Mouse (Mus musculus) frontal cortex, postnatal 36 days (tissue): ENCODE results near the gene Ppp1r13b.

Experiments
- DNase-seq, 2 experiments: peaks; one replicate each; pipeline ENCODE4 v3.0.0; 2022; ENCODE audit warnings: low spot score in 2 of 2

The Ppp1r13b gene

DNA sequence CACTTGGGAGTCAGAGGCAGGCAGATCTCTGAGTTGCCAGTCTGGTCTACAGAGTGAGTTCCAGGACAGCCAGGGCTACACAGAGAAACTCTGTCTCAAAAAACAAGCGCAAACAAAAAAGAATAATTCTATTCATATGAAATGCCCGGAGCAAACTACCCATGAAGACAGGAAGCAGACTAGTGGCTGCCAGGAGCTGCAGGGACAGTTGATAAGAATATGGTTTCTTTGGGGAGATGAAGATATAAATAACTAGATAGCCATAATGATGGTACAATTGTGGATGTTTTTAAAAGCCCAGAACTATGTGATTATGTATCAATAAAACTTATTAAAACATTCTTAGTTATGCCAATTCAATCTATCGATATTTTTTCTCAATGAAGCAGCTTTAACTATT is 25.9 kb downstream of the Ppp1r13b start:
- no peak for DNase-seq

DNA sequence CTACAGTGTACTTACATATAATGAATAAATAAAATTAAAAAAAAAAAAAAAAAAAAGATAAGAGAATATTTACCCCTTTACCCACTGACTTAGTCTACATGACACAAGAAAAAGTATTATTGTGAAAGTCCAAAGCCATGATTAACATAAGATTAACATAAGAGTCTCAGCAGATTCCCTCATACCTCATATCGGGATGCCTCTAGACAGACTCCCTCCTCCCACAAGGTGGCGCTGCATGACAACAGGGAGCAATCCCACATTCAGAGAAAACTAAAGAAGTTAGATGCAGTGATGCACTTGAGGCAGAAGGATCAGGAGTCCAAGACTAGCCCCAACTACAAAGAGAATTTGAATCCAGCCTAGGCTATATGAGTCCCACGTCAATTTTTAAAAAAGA is 29.7 kb downstream of the Ppp1r13b start:
- peak; percentile 72 to 74 for DNase-seq

DNA sequence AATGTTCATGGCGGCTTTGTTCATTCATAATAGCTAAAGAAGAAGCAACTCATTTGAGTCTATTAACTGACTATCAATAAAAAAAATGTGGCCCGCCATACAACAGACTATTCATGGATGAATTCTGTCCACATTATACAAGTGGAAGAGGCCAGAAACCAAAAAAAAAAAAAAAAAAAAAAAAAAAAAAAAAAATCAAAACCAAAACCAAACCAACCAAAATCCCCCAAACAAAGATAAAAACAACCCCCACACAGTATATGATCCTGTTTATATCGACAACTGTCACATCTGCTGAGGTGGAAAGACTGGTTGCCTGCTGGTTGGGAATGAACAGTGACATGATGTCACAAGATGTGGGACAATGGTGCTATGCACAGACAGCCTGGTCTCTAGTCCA is 32.4 kb downstream of the Ppp1r13b start:
- no peak for DNase-seq

DNA sequence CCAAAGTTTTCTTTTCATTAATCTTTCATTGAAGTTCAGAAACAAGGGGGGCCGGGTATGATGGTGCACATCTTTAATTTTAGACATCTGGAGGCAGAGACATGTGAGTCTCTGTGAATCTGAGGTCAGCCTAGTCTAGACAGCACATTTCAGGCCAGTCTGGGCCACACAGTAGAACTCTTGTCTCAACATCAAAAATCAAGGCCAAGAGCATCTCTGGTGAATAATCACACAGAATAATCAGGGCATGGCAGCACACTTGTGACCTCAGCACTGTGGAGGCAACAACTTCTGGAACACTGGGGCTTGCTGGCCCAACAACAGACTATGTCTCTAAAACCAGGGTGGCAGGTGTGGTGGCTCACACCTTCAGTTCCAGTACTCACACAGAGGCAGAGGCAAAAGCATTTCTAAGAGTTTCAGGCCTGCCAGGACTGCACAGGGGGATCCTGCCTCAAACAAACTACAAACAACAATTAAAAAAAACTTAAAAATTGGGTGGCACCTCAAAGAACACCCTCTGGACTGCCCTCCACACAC is 33.2 kb downstream of the Ppp1r13b start:
- DNase-seq: no peak

DNA sequence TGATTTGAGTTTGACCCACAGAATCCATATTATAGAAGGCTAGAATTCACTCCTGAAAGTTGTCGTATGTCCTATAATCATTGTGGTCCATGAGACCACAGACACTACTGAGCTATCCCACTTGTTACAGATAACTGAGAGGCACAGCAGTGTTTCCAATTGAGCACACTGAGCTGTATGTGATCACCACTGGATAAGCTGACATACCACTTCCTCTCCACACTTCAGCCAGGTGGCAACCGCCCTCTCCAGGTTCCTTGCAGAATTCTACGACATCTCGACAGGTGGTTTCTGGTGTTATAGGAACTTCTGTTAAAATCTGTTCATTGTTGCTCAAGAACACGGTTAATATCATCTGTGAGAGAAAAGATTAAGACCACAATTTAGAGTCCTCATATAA is 35.8 kb downstream of the Ppp1r13b start:
- DNase-seq: no peak

DNA sequence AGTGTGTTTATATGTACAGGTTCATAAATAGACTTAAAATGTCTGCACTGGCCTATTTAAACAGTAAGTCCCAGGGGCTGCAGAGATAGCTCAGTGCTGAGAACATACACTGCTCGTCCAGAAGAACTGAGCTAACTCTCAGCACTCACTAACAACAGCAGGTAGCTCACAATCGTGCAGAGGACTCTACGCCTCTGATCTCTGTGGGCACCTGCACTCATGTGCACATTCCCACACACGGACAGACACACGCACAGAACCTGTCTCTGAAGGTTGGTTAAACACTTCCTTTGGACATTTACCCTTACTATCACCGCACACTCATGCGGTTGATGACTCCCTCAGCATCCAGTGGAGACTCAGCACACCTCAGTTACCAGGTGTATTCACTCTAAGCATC is 37.1 kb downstream of the Ppp1r13b start:
- DNase-seq: no peak

DNA sequence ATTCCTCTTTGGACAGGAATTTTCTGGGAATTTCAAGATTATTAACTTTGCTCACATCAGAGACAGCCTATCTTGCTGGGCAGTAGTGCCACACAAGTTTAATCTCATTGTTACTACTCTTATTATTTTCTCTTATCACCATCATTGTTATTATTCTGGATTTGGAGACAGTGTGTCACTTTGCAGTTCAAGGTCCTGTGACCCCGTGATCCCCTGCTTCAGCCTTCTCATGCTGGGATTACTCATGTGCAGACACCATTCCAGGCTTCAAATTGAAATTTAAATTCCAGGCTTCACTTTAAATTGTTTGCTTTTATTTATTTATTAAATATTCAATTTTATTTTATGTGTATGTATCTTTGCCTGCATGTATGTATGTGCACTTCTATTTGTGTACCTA is 38.1 kb downstream of the Ppp1r13b start:
- DNase-seq: no peak

DNA sequence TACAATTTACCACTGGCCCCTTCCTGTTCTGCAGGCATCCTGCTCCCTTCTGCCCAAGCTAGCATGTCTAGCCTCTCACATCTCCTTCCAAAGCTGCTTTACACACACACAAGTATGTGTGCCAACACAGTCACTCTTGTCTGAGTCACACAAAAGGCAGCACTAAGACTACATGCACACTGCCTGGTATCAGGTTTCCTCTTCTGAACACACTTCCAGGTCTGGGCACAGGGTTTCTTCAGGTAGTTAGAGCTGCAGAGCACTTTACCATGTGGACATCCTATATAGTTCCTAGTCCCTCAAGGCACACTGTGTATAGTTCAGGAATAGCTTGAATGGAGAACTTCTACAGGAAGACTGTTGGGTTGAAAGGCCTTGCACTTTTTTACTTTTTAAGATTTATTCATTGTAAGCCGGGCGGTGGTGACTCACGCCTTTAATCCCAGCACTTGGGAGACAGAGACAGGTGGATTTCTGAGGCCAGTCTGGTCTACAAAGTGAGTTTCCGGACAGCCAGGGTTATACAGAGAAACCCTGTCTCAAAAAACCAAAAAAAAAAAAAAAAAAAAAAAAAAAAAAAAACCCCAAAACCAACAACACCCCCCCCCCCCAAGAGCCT is 43.6 kb downstream of the Ppp1r13b start:
- DNase-seq: no peak

DNA sequence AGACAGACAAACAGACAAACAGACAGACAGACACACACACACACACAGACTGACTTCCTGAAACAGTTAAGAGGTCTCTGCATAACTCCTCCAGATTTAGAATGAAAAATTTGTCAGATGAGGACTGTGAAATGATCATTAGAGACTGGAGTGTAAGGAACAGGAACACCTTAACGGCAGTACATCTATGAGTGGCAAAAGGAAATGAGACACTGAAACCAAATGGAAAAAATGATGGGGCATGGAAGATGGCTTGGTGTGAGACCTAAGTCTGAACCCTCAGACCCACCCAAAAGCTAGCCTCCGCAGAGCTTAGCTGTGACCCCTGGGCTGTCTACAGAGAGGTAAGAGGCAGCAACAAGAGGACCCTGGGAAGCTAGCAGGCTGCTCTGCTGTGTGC is 52.5 kb downstream of the Ppp1r13b start:
- DNase-seq: no peak

DNA sequence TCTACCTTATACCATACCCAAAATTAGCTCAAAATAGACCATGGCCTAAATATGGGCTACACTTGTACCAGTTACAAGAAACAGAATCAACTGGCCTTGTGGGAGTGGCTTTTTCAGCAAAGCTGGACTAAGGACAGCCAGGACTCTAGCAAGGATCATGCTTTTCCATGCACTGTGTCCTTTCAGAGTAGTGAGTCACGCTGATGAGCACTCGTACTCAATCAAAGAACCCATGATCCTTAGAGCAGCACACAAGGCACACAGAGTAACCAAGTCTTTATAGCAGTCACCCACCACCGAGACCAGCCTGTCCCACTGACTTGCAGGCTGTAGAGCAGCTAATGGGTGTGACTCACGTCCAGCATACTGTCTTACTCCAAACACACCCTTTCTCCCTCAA is 54.4 kb downstream of the Ppp1r13b start:
- no peak for DNase-seq

DNA sequence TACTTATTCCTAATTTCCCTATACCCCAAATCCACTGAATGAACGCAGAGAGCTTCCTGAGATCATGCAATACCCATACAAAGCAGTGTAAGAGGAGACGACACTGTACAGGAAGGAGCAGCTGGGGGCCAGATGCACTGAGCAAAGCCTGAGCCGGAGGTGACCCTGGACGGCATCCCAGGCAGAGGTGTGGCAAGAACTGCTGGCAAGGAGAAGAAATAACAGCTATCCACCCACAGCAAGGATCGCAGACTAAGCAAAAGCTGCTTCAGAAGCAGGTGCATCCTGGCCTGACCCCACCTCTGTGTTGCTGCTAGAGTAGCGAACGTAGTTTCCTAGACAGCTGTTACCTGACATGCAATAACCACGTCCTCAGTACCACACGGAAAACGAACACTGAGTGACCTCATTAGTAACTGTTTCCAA is 54.9 kb downstream of the Ppp1r13b start:
- no peak for DNase-seq

DNA sequence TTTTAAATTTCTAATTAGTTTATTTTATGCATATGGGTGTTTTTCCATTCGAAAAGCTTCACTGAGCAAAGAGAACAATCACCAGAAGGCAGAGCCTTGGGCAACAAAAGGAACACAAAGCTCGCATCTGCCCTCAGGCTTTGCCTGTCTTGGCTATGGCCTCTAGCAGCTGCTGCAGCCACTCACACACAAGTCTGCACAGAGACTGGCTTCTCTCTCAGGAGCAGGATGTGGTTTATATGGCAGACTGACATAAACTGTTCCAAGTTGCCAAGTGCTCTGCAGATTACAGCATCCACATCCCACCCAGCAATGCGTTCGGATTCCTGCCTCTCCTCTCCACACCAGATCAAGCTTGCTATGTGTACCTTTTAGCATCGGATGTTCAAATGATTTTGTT is 56.2 kb downstream of the Ppp1r13b start:
- DNase-seq: no peak

DNA sequence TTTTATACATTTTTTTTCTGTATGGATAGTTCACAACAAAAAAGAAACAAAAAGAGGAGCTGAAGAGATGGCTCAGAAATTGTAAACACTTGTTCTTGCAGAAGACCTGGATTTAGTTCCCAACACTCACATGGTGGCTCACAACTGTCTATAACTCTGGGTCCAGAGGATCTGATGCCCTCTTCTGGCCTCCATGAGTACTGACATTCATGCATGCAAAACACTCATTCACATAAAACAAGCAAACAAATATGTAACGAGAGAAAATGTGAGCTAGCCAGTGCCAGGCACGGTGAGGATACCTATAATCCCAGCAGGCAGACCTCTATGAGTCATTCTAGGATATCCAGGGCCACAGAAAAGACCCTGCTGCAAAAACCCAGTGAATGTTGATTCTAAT is 56.7 kb downstream of the Ppp1r13b start:
- no peak for DNase-seq

DNA sequence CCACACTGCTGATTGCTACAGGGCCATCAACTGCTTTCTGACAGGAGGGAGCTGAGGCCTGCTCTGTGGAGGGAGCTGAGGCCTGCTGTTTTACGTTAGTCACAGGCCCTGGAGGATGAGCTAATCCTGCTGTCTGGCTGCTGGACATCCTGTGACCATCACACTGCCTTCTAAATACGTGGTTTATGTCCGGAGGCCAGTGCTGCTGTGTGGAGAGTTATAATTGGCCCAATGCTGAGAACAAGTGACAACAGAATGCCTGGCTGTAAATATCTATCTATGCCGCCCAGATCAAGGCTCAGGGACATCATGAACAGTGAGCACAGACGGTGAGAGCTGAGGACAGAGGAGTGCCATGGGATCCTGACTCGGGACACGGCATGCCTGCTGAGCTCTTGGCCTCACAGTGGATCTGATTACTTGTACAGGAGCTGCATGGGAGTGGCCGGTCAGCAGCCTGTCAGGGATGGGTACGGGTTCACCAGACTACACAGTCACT is 59.6 kb downstream of the Ppp1r13b start:
- DNase-seq: no peak

DNA sequence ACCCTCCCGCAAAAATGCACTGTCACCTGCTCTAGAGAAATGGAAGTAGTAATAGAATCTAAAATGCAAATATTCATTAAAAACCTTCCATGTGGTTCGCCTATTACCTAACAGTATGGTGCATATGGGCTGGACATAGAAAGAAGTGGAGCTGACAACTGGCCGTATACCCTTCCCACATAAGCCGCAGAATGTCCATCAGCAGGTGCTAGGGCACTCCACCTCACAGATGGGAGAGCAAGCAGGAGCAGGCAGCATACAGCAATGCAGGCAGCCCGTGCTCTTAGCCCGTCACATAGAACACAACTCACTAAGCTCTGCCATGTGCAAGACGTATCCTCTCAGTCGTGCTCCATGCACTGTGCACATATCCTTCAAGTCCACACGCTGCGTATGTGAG is 61.1 kb downstream of the Ppp1r13b start:
- DNase-seq: no peak

DNA sequence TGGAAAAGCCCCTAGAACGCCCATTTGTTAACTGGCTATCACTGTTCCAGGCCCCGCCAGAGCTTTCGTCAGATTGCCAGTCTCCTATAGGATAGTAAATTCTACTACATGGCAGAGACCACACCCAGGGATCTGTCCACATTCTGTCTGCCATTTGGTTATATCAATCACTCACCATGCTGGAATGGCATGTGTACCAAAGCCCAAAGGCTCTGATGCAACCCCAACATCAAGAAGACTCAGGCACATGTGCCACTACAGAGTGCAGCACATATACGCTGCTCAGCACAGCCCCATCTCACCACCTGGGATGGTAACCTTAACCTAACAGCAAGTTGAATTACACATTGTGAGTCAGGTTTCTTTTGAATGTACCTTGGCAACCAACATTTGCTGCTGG is 62.0 kb downstream of the Ppp1r13b start:
- DNase-seq: no peak

DNA sequence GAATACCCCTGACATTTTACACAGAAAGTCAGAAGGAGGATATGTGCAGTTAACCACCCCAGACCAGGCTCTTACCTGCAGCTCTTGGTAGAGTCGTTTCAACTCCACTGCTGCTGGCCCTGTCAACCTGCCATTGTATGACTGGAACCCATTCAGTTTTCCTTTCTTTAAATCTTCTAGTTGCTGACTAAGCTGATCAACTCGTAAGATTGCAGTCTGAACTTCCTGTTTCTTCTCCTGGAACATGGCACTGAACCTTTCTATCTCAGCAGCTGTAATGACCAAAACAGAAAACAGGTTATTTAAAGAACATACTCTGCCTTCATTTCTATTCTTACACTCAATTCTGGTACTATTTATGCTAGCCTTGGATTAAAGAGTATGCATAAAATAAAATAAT is 64.4 kb downstream of the Ppp1r13b start:
- DNase-seq: no peak

DNA sequence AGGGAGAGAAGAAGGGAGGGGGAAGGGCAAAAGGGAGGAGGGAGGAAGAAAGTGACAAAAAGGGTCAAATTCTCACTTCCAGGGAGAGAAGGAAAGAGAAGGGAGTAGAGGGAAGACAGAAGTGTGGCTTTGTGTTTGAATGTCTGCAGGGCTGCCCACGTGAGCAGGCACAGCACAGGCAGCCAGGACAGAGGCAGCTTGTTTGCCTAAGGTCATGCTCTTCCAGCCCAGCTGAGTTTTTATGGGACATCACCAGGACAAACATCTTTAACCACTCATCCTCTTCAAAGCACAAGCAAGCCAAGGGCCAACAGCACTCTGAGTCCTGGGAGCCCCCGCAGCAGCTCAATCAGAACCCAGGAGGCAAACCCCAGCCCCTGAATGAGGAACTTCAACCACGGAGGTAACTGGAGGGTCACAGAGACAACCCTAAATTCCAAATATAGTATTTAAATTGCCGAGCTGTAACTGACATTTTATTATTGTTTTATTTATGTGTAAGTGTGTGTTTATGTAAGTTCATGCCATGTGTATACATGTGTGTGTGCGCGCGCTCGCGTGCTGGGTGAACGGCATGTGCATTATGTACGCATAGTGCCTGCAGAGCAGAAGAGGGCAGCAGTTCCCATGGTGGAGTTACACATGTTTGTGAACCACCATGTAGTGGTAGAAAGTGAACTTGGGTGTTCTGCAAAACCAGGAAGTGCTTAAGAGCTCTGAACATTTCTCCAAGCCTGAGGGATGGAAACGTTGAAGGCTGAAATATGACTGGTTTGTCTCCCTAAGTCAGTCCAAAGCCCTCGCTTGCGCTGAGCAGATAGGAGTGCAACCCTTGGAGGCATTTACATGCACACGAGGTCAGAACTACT is 65.1 kb downstream of the Ppp1r13b start:
- DNase-seq: no peak

DNA sequence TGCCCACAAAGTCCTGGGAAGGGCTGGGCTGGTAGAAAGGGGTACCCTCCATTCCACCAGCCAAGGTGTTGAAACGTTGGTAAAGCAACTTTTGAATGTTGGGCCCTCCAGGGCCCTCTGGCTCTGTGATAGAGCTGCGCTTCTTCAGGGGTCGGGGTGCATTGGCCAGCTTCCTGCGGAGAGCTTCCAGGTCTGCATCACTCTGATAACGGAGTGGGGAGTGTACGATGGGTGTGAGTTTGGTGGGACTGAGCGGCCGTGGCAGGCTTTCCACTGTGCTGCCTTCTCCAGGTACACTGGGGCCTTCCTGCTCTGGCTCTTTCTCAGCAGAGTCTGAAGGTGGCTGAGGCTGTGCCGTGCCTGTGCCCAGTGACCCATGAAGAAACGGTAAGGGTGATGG is 74.5 kb downstream of the Ppp1r13b start:
- no peak for DNase-seq

DNA sequence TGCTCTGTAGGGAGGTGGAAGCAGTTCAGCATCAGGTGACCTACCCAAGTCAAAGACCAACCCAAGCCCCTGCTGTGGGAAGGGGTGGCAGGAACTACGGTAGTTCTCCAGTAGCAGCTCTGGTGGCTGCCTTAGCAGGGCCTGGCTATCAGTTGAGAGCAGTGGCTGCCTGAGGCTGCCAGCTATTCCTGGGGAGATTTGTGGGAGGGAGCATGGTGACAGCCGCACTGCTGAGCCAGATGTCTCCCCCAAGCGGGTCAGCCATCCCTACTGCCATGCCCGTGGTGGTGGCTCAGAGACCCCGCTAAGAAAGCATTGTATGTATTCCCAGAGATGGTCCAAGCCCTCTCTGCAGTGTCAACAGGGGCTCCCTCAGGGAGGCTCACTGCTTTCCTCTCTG is 75.3 kb downstream of the Ppp1r13b start:
- DNase-seq: no peak

DNA sequence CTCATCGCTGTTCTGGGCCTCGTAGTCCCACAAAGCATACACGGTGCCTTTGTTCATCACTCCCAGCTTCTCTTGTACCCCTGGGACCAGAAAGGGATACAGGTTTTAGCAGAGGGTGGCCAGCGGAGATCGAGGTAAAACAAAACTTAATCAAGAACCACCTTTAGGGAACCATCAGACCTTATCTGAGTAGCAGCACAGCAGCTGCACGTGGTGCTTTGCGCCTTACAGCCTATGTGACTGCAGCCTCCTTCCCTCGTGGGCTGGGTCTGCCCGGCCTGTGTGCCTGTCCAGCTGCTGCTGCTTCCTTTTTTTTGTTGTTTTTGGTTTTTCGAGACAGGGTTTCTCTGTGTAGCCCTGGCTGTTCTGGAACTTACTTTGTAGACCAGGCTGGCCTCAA is 77.5 kb downstream of the Ppp1r13b start:
- no peak for DNase-seq

DNA sequence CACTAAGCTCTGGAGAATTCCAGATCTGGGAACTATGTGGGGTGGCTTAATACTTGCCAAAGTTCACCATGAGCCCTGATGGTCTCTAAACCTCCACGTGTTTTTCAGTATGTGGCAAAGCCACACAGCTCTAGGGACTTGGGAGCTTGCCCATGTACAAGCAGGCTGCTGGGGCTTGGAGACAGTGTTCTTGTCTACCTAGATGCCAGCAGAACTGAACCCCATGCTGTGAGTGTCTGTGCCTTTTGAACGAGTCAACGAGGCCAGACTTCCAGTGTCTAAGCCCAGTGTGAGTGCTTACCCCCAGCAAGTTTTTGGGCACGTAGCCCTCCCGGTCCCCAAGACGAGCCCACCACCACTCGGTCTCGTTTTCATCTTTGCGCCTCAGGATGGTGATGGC is 78.0 kb downstream of the Ppp1r13b start:
- no peak for DNase-seq

DNA sequence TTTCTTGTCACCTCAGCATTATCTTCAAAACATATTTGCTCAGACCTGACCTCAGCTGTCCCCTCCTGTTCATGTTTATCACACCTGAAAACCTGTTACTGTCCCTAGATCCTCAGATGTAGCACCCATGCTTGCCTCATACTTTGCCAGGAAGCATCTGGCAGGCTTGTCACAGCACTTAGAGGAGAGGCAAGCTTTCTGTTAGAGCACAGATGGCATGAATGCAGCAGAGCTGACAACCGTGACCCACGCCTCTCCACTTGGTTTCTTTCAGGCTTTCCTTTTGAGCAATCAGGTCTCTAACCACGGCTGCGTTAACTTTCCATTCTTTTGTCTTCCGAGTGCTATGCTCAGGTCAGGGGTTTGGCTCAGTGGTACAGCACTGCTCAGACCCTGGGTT is 78.5 kb downstream of the Ppp1r13b start:
- DNase-seq: peak in 1 of 2 experiments; percentile 53
